Mouse (Mus musculus): ENCODE data around the gene Sf3b3. TPM values are rescaled to one million over a fixed set of nuclear protein-coding genes. Genes with fewer than 3 reads are reported as not detected.

The Sf3b3 gene
- polyA plus RNA-seq, 1 experiment = 14.4 TPM

DNA sequence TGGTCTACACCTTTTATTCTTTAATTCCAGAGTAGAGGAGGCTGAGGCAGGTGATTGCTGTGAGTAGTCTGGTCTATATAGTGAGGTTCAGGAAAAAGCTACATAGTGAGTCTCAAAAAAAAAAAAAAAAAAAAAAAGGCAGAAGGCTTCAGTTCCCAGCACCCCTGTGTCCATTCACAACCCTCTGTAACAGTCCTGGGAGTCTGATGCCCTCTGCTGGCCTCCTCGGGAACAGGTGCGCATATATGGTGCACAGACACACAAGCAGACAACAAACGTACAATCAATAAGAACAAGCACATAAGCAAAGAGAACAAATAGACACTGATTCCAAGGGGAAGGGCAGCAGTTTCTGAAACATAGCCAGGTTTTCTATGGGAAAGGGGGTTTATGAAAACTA lies 70.3 kb downstream of the Sf3b3 start:
- Histone ChIP-seq H3K4me3 (ENCODE audit: low read depth, low read length) (no peak overlapping the region), H3K27ac (ENCODE audit: insufficient read depth, low read depth, low read length) (no peak overlapping the region), H3K27me3 (ENCODE audit: control insufficient read depth, insufficient read depth, low read length) (no peaks in the 10 kb centered on the region), H3K4me1 (ENCODE audit: control insufficient read depth, insufficient read depth, insufficient read length, low read length) (no peaks in the 10 kb centered on the region; the same call in 1 of the 2 replicates), H3K36me3 (ENCODE audit: control insufficient read depth, insufficient read depth, low read length) (no peaks in the 10 kb centered on the region)
- WGBS = 97% methylated on average over 3 of the region's 3 CpGs
- TF ChIP-seq POLR2A (IDR thresholded peaks at IDR 0.05; ENCODE audit: low read depth, low read length) (no peak), CTCF (IDR thresholded peaks at IDR 0.05; ENCODE audit: extremely low read depth, insufficient read length, insufficient replicate concordance, low read depth, low read length) (no peak)

DNA sequence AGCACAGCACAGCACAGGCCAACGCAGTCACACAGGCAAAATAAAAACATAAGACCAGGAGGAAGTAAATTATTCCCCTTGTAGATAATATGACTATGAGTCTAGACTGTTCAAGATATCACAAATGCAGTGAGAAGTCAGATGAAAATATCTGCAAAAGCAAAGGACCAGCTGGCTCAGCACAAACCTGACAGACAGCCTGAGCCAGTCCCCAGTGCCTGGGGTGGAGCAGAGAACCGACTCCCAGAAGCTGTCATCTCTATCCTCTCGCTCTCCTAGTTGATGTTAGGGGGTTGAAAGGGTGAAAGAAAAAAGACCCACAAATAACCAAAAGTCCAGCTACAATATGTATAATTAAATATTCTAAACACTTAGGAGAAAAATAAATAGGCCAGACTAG lies 70.9 kb downstream of the Sf3b3 start:
- H3K27me3 ChIP-seq (ENCODE audit: control insufficient read depth, insufficient read depth, low read length) = no peaks in the 10 kb centered on the region
- H3K36me3 ChIP-seq (ENCODE audit: control insufficient read depth, insufficient read depth, low read length) = no peaks in the 10 kb centered on the region
- 84% methylated on average over 3 of the region's 3 CpGs for WGBS
- no peaks in the 10 kb centered on the region; the same call in 1 of the 2 replicates for H3K4me1 ChIP-seq (ENCODE audit: control insufficient read depth, insufficient read depth, insufficient read length, low read length)
- H3K27ac ChIP-seq (ENCODE audit: insufficient read depth, low read depth, low read length) = no peak overlapping the region
- TF ChIP-seq CTCF (IDR thresholded peaks at IDR 0.05; ENCODE audit: extremely low read depth, insufficient read length, insufficient replicate concordance, low read depth, low read length) (no peak), POLR2A (IDR thresholded peaks at IDR 0.05; ENCODE audit: low read depth, low read length) (no peak)
- no peak overlapping the region for H3K4me3 ChIP-seq (ENCODE audit: low read depth, low read length)

DNA sequence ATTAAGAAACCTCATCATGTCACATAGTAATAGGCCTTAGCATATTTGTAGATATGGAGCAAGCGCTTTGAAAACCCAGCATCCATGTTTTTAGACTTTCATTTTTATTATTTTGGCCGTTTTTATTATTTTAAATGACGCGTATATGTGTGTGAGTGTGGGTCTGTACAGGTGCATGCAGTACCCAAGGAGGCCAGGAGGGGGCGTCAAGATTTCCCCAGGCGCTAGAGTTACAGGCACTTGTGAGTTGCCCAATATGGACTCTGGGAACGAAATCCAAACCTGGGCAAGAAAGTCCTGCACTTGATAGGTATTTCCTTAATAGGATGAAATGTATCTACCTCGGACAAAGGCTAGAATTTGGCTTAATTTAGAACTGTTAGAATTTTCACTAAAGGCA lies 71.3 kb downstream of the Sf3b3 start:
- TF ChIP-seq POLR2A (IDR thresholded peaks at IDR 0.05; ENCODE audit: low read depth, low read length) = no peak
- peak; percentile 69; the same call in 1 of the 2 replicates for TF ChIP-seq CTCF (IDR thresholded peaks at IDR 0.05; ENCODE audit: extremely low read depth, insufficient read length, insufficient replicate concordance, low read depth, low read length)
- Histone ChIP-seq H3K27ac (ENCODE audit: insufficient read depth, low read depth, low read length) (peak overlapping the region; percentile 70; the same call in 1 of the 2 replicates), H3K27me3 (ENCODE audit: control insufficient read depth, insufficient read depth, low read length) (no peaks in the 10 kb centered on the region), H3K4me1 (ENCODE audit: control insufficient read depth, insufficient read depth, insufficient read length, low read length) (no peaks in the 10 kb centered on the region; the same call in 1 of the 2 replicates), H3K36me3 (ENCODE audit: control insufficient read depth, insufficient read depth, low read length) (no peaks in the 10 kb centered on the region), H3K4me3 (ENCODE audit: low read depth, low read length) (no peak overlapping the region)
- WGBS = 84% methylated on average over 8 of the region's 8 CpGs

DNA sequence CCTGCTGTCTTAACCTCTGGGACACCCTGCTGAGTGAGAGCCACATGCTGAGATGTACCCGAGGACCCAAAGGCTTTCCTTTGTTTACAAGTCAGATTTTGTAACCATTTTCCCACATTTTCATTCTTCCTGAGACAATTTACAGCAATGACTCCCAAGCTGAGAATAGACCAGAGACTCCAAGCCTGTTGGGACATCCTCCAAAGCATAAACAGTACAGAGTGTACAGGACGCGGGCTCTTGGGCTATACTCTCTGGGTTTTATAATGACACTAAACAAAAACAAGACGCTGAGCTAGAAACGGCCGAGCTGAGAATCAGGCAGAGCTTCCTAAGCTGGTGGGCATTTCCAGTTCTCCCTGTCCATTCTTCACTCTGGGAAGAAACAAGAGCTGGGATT lies 71.9 kb downstream of the Sf3b3 start:
- TF ChIP-seq CTCF (IDR thresholded peaks at IDR 0.05; ENCODE audit: extremely low read depth, insufficient read length, insufficient replicate concordance, low read depth, low read length) = no peak
- TF ChIP-seq POLR2A (IDR thresholded peaks at IDR 0.05; ENCODE audit: low read depth, low read length) = no peak
- peak overlapping the region; percentile 70 for H3K27ac ChIP-seq (ENCODE audit: insufficient read depth, low read depth, low read length)
- H3K4me3 ChIP-seq (ENCODE audit: low read depth, low read length) = no peak overlapping the region
- H3K36me3 ChIP-seq (ENCODE audit: control insufficient read depth, insufficient read depth, low read length) = no peaks in the 10 kb centered on the region
- no peaks in the 10 kb centered on the region for H3K27me3 ChIP-seq (ENCODE audit: control insufficient read depth, insufficient read depth, low read length)
- H3K4me1 ChIP-seq (ENCODE audit: control insufficient read depth, insufficient read depth, insufficient read length, low read length) = no peaks in the 10 kb centered on the region; the same call in 1 of the 2 replicates
- WGBS = 87% methylated on average over 6 of the region's 6 CpGs

DNA sequence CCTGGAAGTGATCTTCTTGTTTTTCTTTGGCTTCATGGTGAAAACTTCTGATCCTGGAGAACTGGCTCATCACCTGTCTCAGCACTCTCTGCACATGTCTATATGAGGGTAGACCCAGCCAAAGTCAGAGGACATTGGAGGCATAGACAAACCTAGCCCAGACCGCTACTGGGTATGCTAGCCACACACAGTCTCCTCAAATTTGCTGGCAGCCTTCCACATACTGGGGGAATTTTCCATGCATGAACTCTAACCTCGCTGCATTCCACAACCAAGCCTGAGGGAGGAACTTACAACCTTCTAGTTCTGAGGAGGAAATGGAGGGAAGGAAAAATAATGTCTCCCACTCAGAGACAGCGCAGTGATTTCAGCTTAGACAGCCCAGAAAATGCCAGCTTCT lies 72.5 kb downstream of the Sf3b3 start:
- 57% methylated on average over 3 of the region's 3 CpGs for WGBS
- Histone ChIP-seq H3K4me1 (ENCODE audit: control insufficient read depth, insufficient read depth, insufficient read length, low read length) (no peaks in the 10 kb centered on the region; the same call in 1 of the 2 replicates), H3K27me3 (ENCODE audit: control insufficient read depth, insufficient read depth, low read length) (no peaks in the 10 kb centered on the region), H3K27ac (ENCODE audit: insufficient read depth, low read depth, low read length) (peak overlapping the region; percentile 67), H3K36me3 (ENCODE audit: control insufficient read depth, insufficient read depth, low read length) (no peaks in the 10 kb centered on the region), H3K4me3 (ENCODE audit: low read depth, low read length) (no peak overlapping the region)
- TF ChIP-seq POLR2A (IDR thresholded peaks at IDR 0.05; ENCODE audit: low read depth, low read length) (no peak), CTCF (IDR thresholded peaks at IDR 0.05; ENCODE audit: extremely low read depth, insufficient read length, insufficient replicate concordance, low read depth, low read length) (no peak)

DNA sequence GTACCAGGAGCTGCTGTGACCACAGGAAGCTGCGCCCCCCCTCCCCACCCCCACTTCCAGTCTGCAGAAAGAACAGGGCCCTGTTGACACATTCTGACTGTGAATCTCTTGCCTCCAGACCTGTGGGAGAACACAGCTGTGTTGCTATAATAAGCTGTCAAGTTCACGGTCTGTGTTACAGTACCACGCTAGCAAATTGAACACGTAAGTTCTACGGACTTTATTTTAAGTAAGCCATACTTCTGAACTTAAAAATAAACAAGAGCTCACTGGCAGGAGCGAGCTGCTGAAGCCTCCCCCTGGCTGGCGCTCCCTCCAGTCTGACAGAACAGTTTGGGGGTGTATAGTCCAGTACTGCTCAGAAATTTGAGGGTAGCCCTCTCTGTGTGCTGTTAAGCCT lies 74.1 kb downstream of the Sf3b3 start:
- H3K27me3 ChIP-seq (ENCODE audit: control insufficient read depth, insufficient read depth, low read length) = no peaks in the 10 kb centered on the region
- TF ChIP-seq CTCF (IDR thresholded peaks at IDR 0.05; ENCODE audit: extremely low read depth, insufficient read length, insufficient replicate concordance, low read depth, low read length) (no peak), POLR2A (IDR thresholded peaks at IDR 0.05; ENCODE audit: low read depth, low read length) (no peak)
- H3K36me3 ChIP-seq (ENCODE audit: control insufficient read depth, insufficient read depth, low read length) = no peaks in the 10 kb centered on the region
- 71% methylated on average over 7 of the region's 7 CpGs for WGBS
- no peaks in the 10 kb centered on the region; the same call in 1 of the 2 replicates for H3K4me1 ChIP-seq (ENCODE audit: control insufficient read depth, insufficient read depth, insufficient read length, low read length)
- no peak overlapping the region for H3K4me3 ChIP-seq (ENCODE audit: low read depth, low read length)
- no peak overlapping the region for H3K27ac ChIP-seq (ENCODE audit: insufficient read depth, low read depth, low read length)

DNA sequence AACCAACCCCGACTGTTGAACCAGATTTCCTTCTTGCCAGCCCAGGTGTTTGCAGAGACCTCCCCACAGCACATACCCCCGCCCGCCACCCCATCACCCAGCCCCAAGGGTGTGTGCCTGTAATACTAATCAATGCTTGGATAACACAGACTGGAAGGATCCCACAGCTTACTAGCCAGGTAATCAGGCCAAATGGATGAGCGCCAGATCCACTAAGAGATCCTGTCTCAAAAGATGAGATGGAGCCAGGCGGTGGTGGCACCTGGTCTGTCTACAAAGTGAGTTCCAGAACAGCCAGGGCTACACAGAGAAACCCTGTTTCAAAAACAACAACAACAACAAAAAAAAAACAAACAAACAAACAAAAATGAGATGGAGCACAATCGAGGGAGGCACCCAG lies 79.3 kb downstream of the Sf3b3 start:
- no peak overlapping the region for H3K4me3 ChIP-seq (ENCODE audit: low read depth, low read length)
- no peaks in the 10 kb centered on the region for H3K4me1 ChIP-seq (ENCODE audit: control insufficient read depth, insufficient read depth, insufficient read length, low read length)
- no peak overlapping the region for H3K27ac ChIP-seq (ENCODE audit: insufficient read depth, low read depth, low read length)
- H3K27me3 ChIP-seq (ENCODE audit: control insufficient read depth, insufficient read depth, low read length) = no peaks in the 10 kb centered on the region
- TF ChIP-seq POLR2A (IDR thresholded peaks at IDR 0.05; ENCODE audit: low read depth, low read length) = no peak
- TF ChIP-seq CTCF (IDR thresholded peaks at IDR 0.05; ENCODE audit: extremely low read depth, insufficient read length, insufficient replicate concordance, low read depth, low read length) = no peak
- WGBS = 30% methylated on average over 6 of the region's 6 CpGs
- H3K36me3 ChIP-seq (ENCODE audit: control insufficient read depth, insufficient read depth, low read length) = no peaks in the 10 kb centered on the region

All from small intestine, adult 2 months (tissue).